9 mouse cellular contexts compared by ENCODE assay signal in genomic region chr9:112233822-112234504, GRCm38 (mm10). TPM values are rescaled to one million over a fixed set of nuclear protein-coding genes. Genes with fewer than 3 reads are reported as not detected.
DNase-seq lines count a peak whose midpoint lies in the region; ATAC-seq and TF ChIP-seq lines count a peak whose summit lies in the region.
"Had no signal": no experiment of that assay in that cellular context is flagged by ENCODE, and none has a peak within 500 bp of the region (broad histone marks: within the 10 kb centered on the region; RNA-seq: fewer than 3 reads in every experiment).

No protein-coding gene starts in this region.

- H3K9me3 ChIP-seq in heart, embryonic 16.5 days (replicated peaks; ENCODE audit: control insufficient read depth, low read length): no peaks in the 10 kb centered on the region
- no peaks in the 10 kb centered on the region for H3K9me3 ChIP-seq in ES-Bruce4 (replicated peaks; ENCODE audit: control insufficient read depth, insufficient read depth, low read length, poor library complexity, severe bottlenecking)
- no peaks in the 10 kb centered on the region for H3K9me3 ChIP-seq in forebrain, embryonic 14.5 days (replicated peaks; ENCODE audit: control insufficient read depth, low read length)
- no peaks in the 10 kb centered on the region for H3K9me3 ChIP-seq in liver, embryonic 15.5 days (replicated peaks)

- no peak for TF ChIP-seq CTCF in ES-Bruce4 (IDR thresholded peaks at IDR 0.05; ENCODE audit: low read depth, low read length)

- peak overlapping the region; percentile 90 for H3K4me2 ChIP-seq in heart, embryonic 16.5 days (ENCODE audit: low read depth, low read length)
- H3K4me2 ChIP-seq in forebrain, embryonic 14.5 days (ENCODE audit: low read length): peak overlapping the region; percentile 74
- peak overlapping the region; percentile 33; the same call in 1 of the 2 replicates for H3K4me2 ChIP-seq in liver, embryonic 15.5 days

- H3K27me3 ChIP-seq in heart, embryonic 16.5 days (ENCODE audit: control insufficient read depth, insufficient read depth, low read length): peaks cover 50% of the 10 kb centered on the region
- H3K27me3 ChIP-seq in ES-Bruce4 (ENCODE audit: control insufficient read depth, insufficient read depth, low read length, poor library complexity, severe bottlenecking): peaks cover 4% of the 10 kb centered on the region; the same call in 1 of the 2 replicates
- peaks cover 10% of the 10 kb centered on the region for H3K27me3 ChIP-seq in forebrain, embryonic 14.5 days (replicated peaks; ENCODE audit: control insufficient read depth, insufficient read depth, low read length)
- peaks cover 57% of the 10 kb centered on the region for H3K27me3 ChIP-seq in liver, embryonic 15.5 days

- no peak for TF ChIP-seq POLR2A in ES-Bruce4 (IDR thresholded peaks at IDR 0.05; ENCODE audit: insufficient read depth, low read length)

- DNase-seq in heart, adult 18-20 months: no peak
- peak; percentile 51 for DNase-seq in forebrain, embryonic 14.5 days (ENCODE audit: low spot score)
- no peak for DNase-seq in cerebellum, adult 9-11 months
- no peak for DNase-seq in lung, postnatal 25 days (ENCODE audit: low spot score)

- no peak for ATAC-seq in heart, embryonic 16.5 days (replicated peaks; ENCODE audit: extremely low read depth, insufficient read depth, low FRiP score)
- no peak for ATAC-seq in forebrain, embryonic 14.5 days
- no peak for ATAC-seq in liver, embryonic 15.5 days (ENCODE audit: insufficient read depth)
- ATAC-seq in activated CD4-positive, CD25-positive, alpha-beta regulatory T cell, adult 4 months: no peak
- ATAC-seq: CD4-positive, CD25-positive, alpha-beta regulatory T cell, adult 4 months had no signal

- WGBS in heart, embryonic 16.5 days: 22% methylated on average over 12 of the region's 12 CpGs
- 20% methylated on average over 12 of the region's 12 CpGs for WGBS in forebrain, embryonic 14.5 days
- WGBS in liver, embryonic 15.5 days (ENCODE audit: insufficient replicate concordance): 15% methylated on average over 12 of the region's 12 CpGs

- peak overlapping the region; percentile 66 for H3K9ac ChIP-seq in heart, embryonic 16.5 days (ENCODE audit: low read length)
- no peak overlapping the region for H3K9ac ChIP-seq in ES-Bruce4 (ENCODE audit: low read depth, poor library complexity, severe bottlenecking)
- peak overlapping the region; percentile 84 for H3K9ac ChIP-seq in forebrain, embryonic 14.5 days (ENCODE audit: low read length)
- H3K9ac ChIP-seq in liver, embryonic 15.5 days: no peak overlapping the region

- no peaks in the 10 kb centered on the region for H3K36me3 ChIP-seq in heart, embryonic 16.5 days (ENCODE audit: control insufficient read depth, insufficient read depth)
- no peaks in the 10 kb centered on the region for H3K36me3 ChIP-seq in ES-Bruce4 (ENCODE audit: control insufficient read depth, insufficient read depth, low read length, poor library complexity, severe bottlenecking)
- no peaks in the 10 kb centered on the region for H3K36me3 ChIP-seq in forebrain, embryonic 14.5 days (ENCODE audit: control insufficient read depth, insufficient read depth, low read length)
- no peaks in the 10 kb centered on the region for H3K36me3 ChIP-seq in liver, embryonic 15.5 days (replicated peaks)

- no peak overlapping the region for H3K27ac ChIP-seq in heart, embryonic 16.5 days (ENCODE audit: low read length)
- H3K27ac ChIP-seq in ES-Bruce4 (ENCODE audit: insufficient read depth, low read length): no peak overlapping the region
- peak overlapping the region; percentile 90 for H3K27ac ChIP-seq in forebrain, embryonic 14.5 days (ENCODE audit: low read depth, low read length)
- no peak overlapping the region for H3K27ac ChIP-seq in liver, embryonic 15.5 days (replicated peaks)

- TF ChIP-seq EP300 in ES-Bruce4 (IDR thresholded peaks at IDR 0.05; ENCODE audit: insufficient read depth, low read depth, low read length): no peak

- H3K4me1 ChIP-seq in heart, embryonic 16.5 days (ENCODE audit: control insufficient read depth, insufficient read depth, low read length): peaks cover 7% of the 10 kb centered on the region; the same call in 1 of the 2 replicates
- no peaks in the 10 kb centered on the region for H3K4me1 ChIP-seq in ES-Bruce4 (ENCODE audit: control insufficient read depth, insufficient read depth, low read length)
- 0 out of 2 replicates have a peak, but pooled peaks cover 2% of the 10 kb centered on the region for H3K4me1 ChIP-seq in forebrain, embryonic 14.5 days (ENCODE audit: control insufficient read depth, insufficient read depth, low read length)
- H3K4me1 ChIP-seq in liver, embryonic 15.5 days (replicated peaks): no peaks in the 10 kb centered on the region

- H3K4me3 ChIP-seq in heart, embryonic 16.5 days (ENCODE audit: low read length): peak overlapping the region; percentile 62
- H3K4me3 ChIP-seq in ES-Bruce4 (ENCODE audit: low read depth, low read length): peak overlapping the region; percentile 52
- H3K4me3 ChIP-seq in forebrain, embryonic 14.5 days (ENCODE audit: low read depth, low read length): peak overlapping the region; percentile 58
- H3K4me3 ChIP-seq in liver, embryonic 15.5 days (replicated peaks): no peak overlapping the region

RNA-seq across cellular contexts. Expression of gene Arpp21, which starts 1.8 kb away (rescaled TPM):
- polyA plus RNA-seq in heart, embryonic 16.5 days (2015; fragmentation: Nextera tagmentation; extraction: Ambion mirVana): 10.7 and 32.2 TPM in 2 replicates
- 1 to 10 TPM; 1.4 TPM for total RNA-seq in heart, adult 18-20 months (2021)
- not detected in 2 replicates for polyA plus RNA-seq in ES-Bruce4 (2011; ENCODE audit: insufficient read depth, insufficient read length, low read depth, missing spikeins)
- polyA plus RNA-seq in forebrain, embryonic 14.5 days (2014; fragmentation: Nextera tagmentation; extraction: Ambion mirVana): 29.2 and 37.4 TPM in 2 replicates
- polyA plus RNA-seq in liver, embryonic 15.5 days (2015; fragmentation: Nextera tagmentation; extraction: Ambion mirVana): 0.58 and 0.77 TPM in 2 replicates
- polyA plus RNA-seq in activated CD4-positive, CD25-positive, alpha-beta regulatory T cell, adult 4 months (2017; shearing (Covaris generic)): under 1 TPM in 1 of 2 experiments, not detected in 1; 0.75 TPM

Comparison
In these comparisons a context has a peak if more than half of its experiments do, and no peak if none do; other contexts are left out.
1. H3K4me2 ChIP-seq: peak in every context shown above with its lines; median percentile 90 in heart, embryonic 16.5 days; 74 in forebrain, embryonic 14.5 days; 33 in liver, embryonic 15.5 days.
2. H3K9ac ChIP-seq: peak in heart, embryonic 16.5 days (single experiment) and forebrain, embryonic 14.5 days (single experiment); none in ES-Bruce4 (single experiment) and liver, embryonic 15.5 days (single experiment).